Mouse (Mus musculus): ENCODE measurements around the gene Sox8.
A peak's percentile ranks its signal among the peaks of the same experiment; 100 is the strongest.

Sox8 gene

GRCm38 (mm10) chr17:25579332-25580047 lies 9.0 kb upstream of the Sox8 start:
- DNase-seq, result peak; percentile 51

GRCm38 (mm10) chr17:25578920-25579319 lies 8.4 kb upstream of the Sox8 start, which contains the start of gene Lmf1:
Gene Lmf1, plus strand, starts transcription at chr17:25579085.
- peak; percentile 98 for DNase-seq

GRCm38 (mm10) chr17:25577702-25578101 lies 7.2 kb upstream of the Sox8 start:
- no peak for DNase-seq

- no peak for DNase-seq
These were observed 6.8 kb upstream of the Sox8 start for GRCm38 (mm10) chr17:25577263-25577662.

- no peak for DNase-seq
These were observed 5.5 kb upstream of the Sox8 start for GRCm38 (mm10) chr17:25576034-25576433.

GRCm38 (mm10) chr17:25575208-25575971 lies 4.9 kb upstream of the Sox8 start:
- DNase-seq, result no peak

GRCm38 (mm10) chr17:25571453-25571820 lies 951 bp upstream of the Sox8 start:
- no peak for DNase-seq

- no peak for DNase-seq
These were observed 446 bp downstream of the Sox8 start for GRCm38 (mm10) chr17:25569833-25570647.

GRCm38 (mm10) chr17:25568880-25569279 lies 1.6 kb downstream of the Sox8 start:
- no peak for DNase-seq

GRCm38 (mm10) chr17:25568206-25568605 lies 2.3 kb downstream of the Sox8 start:
- no peak for DNase-seq

GRCm38 (mm10) chr17:25567745-25568144 lies 2.7 kb downstream of the Sox8 start:
- no peak for DNase-seq

GRCm38 (mm10) chr17:25567261-25567660 lies 3.2 kb downstream of the Sox8 start:
- DNase-seq, result no peak

GRCm38 (mm10) chr17:25565860-25566600 lies 4.5 kb downstream of the Sox8 start:
- DNase-seq, result no peak

GRCm38 (mm10) chr17:25565244-25565643 lies 5.2 kb downstream of the Sox8 start:
- DNase-seq, result no peak

- DNase-seq, result no peak
These were observed 6.0 kb downstream of the Sox8 start for GRCm38 (mm10) chr17:25564481-25564880.

- DNase-seq, result no peak
These were observed 9.1 kb downstream of the Sox8 start for GRCm38 (mm10) chr17:25561223-25562028.

- no peak for DNase-seq
These were observed 9.8 kb downstream of the Sox8 start for GRCm38 (mm10) chr17:25560554-25561222.

- DNase-seq, result no peak
These were observed 10.9 kb downstream of the Sox8 start for GRCm38 (mm10) chr17:25559634-25560033.

- no peak for DNase-seq
These were observed 13.7 kb downstream of the Sox8 start for GRCm38 (mm10) chr17:25556630-25557354.
